Mouse (Mus musculus) small intestine, adult 2 months (tissue): ENCODE data around the gene Cdc34b. TPM values are rescaled to one million over a fixed set of nuclear protein-coding genes. Genes with fewer than 3 reads are reported as not detected.

Experiments used
- H3K27ac ChIP-seq: fragments of 200-500 bp; 2 replicates; pipeline ENCODE4 v1.5.1; 2012; ENCODE audit warnings: low read depth, low read length, control low read depth, inconsistent platforms; ENCODE audit not compliant: insufficient read depth
- H3K27me3 ChIP-seq: fragments of 200-500 bp; 2 replicates; pipeline ENCODE4 v1.6.1; 2012; ENCODE audit warnings: mild to moderate bottlenecking, moderate library complexity, low read length, inconsistent platforms; ENCODE audit not compliant: control insufficient read depth, insufficient read depth
- H3K36me3 ChIP-seq: fragments of 200-500 bp; 2 replicates; pipeline ENCODE4 v1.6.1; 2012; ENCODE audit warnings: mild to moderate bottlenecking, low read length, control low read depth, inconsistent platforms; ENCODE audit not compliant: control insufficient read depth, insufficient read depth
- H3K4me1 ChIP-seq: fragments of 200-500 bp; 2 replicates; pipeline ENCODE4 v1.6.1; 2012; ENCODE audit warnings: low read length, inconsistent platforms, mixed read lengths; ENCODE audit not compliant: control insufficient read depth, insufficient read depth, insufficient read length
- H3K4me3 ChIP-seq: fragments of 200-500 bp; 2 replicates; pipeline ENCODE4 v1.5.1; 2012; ENCODE audit warnings: low read depth, mild to moderate bottlenecking, control low read depth, inconsistent platforms, low read length, moderate library complexity
- CTCF ChIP-seq: fragments of 200-500 bp; IDR thresholded peaks from 2 replicates; pipeline ENCODE4 v1.5.1; 2012; ENCODE audit warnings: low read depth, mild to moderate bottlenecking, control low read depth, inconsistent platforms, low read length, moderate library complexity, mixed read lengths; ENCODE audit not compliant: insufficient replicate concordance, insufficient read length; ENCODE audit errors: extremely low read depth
- POLR2A ChIP-seq: fragments of 200-500 bp; IDR thresholded peaks from 2 replicates; pipeline ENCODE4 v1.6.1; 2012; ENCODE audit warnings: low read depth, mild to moderate bottlenecking, control low read depth, inconsistent platforms, low read length, moderate library complexity
- WGBS: fragments of 180-500 bp; shearing (Covaris S2); methylation state at CpG from one replicate; pipeline ENCODE4 v1.1.7; 2018; 5-methylcytosine and 5-hydroxymethylcytosine counted together
- polyA plus RNA-seq: library from polyadenylated mRNA; depleted of rRNA; stranded (reverse); fragments of >200 nt; gene quantifications from 2 replicates; pipeline ENCODE4 v1.2.3, GENCODE M21; 2012

The Cdc34b gene
- polyA plus RNA-seq, 1 experiment: 0.13 TPM

DNA sequence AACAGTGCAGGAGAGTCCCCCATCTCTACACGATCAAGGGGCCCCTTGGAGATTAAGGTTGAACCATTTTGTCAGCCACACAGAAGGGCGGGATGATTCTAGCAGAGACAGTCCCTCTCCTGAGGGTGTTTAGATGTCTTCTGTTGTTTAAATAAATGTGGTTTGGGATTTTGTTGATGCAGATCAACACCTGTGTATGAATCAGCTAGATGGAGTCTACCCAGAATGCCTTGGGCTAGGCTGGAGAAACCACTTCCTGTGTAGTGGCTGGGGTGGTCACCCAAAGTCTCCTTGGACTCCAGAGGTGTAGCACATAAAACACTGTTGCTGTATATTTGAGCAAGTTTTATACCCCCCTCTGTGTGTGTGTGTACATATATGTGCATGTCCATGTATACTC is 22.4 kb upstream of the Cdc34b start:
- 73% methylated on average over 2 of the region's 2 CpGs for WGBS
- Histone ChIP-seq H3K4me3 (no peak overlapping the region), H3K36me3 (no peaks in the 10 kb centered on the region), H3K27me3 (no peaks in the 10 kb centered on the region), H3K4me1 (peaks cover 9% of the 10 kb centered on the region; the same call in 1 of the 2 replicates), H3K27ac (no peak overlapping the region)
- TF ChIP-seq CTCF (no peak), POLR2A (no peak)

DNA sequence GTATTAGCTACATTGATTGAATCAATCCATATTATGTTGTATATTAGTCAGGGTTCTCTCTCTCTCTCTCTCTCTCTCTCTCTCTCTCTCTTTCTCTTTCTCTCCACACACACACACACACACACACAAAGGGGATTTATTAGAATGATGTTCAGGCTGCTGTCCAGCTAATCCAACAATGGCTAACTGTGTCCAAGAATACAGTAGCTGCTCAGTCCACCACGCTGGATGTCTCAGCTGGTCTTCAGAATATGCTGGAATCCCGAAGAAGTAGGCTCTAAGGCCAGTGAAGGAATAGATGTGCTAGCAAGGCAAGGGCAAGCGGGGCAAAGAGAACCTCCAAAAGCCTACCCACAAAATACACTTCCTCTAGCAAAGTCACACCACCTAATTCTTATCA is 14.3 kb upstream of the Cdc34b start:
- peaks cover 2% of the 10 kb centered on the region; the same call in 1 of the 2 replicates for H3K4me1 ChIP-seq
- 87% methylated on average over 3 of the region's 3 CpGs for WGBS
- no peaks in the 10 kb centered on the region for H3K27me3 ChIP-seq
- no peak overlapping the region for H3K4me3 ChIP-seq
- no peaks in the 10 kb centered on the region for H3K36me3 ChIP-seq
- TF ChIP-seq CTCF (no peak), POLR2A (no peak)
- no peak overlapping the region for H3K27ac ChIP-seq

DNA sequence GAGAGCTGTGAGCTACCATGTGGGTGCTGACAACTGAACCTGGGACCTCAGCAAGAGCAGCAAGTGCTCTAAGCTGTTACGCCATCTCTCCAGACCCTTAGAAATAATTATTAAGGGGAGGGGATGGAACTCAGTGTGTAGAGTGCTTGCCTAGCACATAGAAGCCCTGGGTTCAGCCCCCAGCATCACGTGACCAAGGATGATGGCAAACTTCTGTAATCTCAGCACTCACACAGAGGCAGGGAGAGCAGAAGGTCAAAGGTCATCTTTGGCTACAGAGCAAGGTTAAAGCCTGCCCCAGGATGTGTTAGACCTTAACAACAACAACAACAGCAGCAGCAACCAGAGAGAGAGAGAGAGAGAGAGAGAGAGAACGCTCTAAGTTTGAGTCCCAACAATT is 13.0 kb upstream of the Cdc34b start:
- peaks cover 2% of the 10 kb centered on the region; the same call in 1 of the 2 replicates for H3K4me1 ChIP-seq
- H3K4me3 ChIP-seq: no peak overlapping the region
- no peak for TF ChIP-seq CTCF
- no peak for TF ChIP-seq POLR2A
- H3K27ac ChIP-seq: no peak overlapping the region
- H3K27me3 ChIP-seq: no peaks in the 10 kb centered on the region
- H3K36me3 ChIP-seq: no peaks in the 10 kb centered on the region
- 75% methylated on average over 3 of the region's 3 CpGs for WGBS

DNA sequence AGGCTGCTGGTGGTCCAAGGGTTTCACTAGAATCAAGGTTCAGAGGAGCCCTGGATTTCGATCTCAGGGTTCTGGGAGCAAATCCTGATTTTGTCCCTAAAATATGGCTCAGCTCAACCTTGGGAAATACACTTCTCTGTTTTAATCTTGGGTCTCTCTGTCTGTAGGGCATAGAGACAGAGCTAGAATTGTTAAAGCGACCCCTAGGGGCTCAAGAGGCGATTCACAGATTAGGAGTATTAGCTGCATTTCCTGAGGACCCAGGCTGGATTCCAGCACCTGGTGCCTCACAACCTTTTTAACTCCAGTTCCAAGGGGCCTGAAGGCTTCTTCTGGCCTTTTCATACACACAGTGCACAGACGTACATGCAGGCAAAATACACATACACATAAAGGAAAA is 12.0 kb upstream of the Cdc34b start:
- 50% methylated on average over 4 of the region's 4 CpGs for WGBS

DNA sequence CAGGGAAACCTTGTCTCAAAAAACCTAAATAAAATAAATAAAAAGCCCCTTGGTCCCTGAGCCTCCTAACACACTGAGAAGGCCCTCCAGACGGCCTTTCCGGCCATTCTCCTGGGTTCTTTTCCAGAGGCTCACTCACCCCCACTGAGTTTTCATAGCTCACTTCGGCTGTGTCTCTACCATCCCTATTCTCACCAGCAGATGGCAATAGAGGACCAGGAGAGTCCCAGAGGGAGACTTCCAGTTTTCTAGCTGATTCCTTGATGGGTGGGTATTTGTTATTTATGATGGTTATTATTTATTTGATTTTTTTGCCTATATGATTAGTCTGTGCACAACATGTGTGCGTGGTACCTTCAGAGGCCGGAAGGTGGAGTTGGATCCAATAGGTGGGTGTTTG is 11.3 kb upstream of the Cdc34b start:
- WGBS: 18% methylated on average over 5 of the region's 5 CpGs
- H3K27me3 ChIP-seq: no peaks in the 10 kb centered on the region

More for the DNA sequence above, 12.0 kb upstream of the Cdc34b start:
- Histone ChIP-seq H3K4me3 (no peak overlapping the region), H3K36me3 (no peaks in the 10 kb centered on the region), H3K4me1 (peaks cover 2% of the 10 kb centered on the region; the same call in 1 of the 2 replicates), H3K27ac (no peak overlapping the region), H3K27me3 (no peaks in the 10 kb centered on the region)
- TF ChIP-seq CTCF (no peak), POLR2A (no peak)

DNA sequence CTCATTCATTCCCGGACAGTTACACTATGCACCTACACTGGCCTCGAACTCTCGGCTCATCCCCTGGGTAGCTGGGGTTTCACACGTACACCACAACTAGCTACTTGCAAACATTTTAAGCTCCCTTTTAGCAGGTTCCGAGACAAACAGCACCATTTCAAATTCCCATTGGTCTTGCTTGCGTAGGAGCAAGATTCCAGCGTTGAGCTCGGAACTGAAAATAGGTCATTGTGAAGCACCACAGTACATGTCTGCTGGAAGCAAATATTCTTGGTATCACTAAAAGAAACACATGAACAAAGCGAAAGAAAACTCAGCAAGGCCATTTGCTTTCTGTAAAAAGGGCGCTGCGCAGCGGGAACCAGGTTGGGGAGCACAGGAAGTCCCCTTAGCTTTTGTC is 10.4 kb upstream of the Cdc34b start:
- H3K4me1 ChIP-seq: no peaks in the 10 kb centered on the region; the same call in 1 of the 2 replicates
- WGBS: 92% methylated on average over 12 of the region's 12 CpGs
- H3K36me3 ChIP-seq: no peaks in the 10 kb centered on the region
- no peak overlapping the region for H3K4me3 ChIP-seq
- H3K27me3 ChIP-seq: no peaks in the 10 kb centered on the region
- no peak overlapping the region for H3K27ac ChIP-seq
- TF ChIP-seq CTCF (no peak), POLR2A (no peak)

More for the DNA sequence above, 11.3 kb upstream of the Cdc34b start:
- TF ChIP-seq POLR2A: no peak
- peak; percentile 58; the same call in 1 of the 2 replicates for TF ChIP-seq CTCF
- Histone ChIP-seq H3K4me3 (no peak overlapping the region), H3K27ac (no peak overlapping the region), H3K4me1 (no peaks in the 10 kb centered on the region; the same call in 1 of the 2 replicates), H3K36me3 (no peaks in the 10 kb centered on the region)

DNA sequence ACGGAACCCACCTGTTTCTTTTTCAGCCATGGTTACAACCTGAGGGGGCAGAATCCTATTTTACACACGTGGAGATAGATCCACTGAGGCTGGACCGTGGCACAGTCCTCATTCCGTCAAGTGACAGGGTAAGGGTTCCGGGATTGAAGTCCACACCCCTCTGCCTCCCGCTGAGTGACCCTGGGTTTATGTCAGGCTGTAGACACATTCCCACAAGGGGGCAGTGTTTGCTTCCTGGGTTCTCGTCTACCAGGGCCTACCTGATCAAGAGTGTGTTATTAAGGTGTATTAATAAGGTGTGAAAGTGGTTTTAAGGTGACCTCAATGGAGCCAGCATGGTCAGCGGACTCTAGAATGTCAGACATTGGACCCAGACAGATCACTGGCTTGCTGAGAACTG is 8.8 kb upstream of the Cdc34b start:
- Histone ChIP-seq H3K27ac (peak overlapping the region; percentile 19; the same call in 1 of the 2 replicates), H3K27me3 (no peaks in the 10 kb centered on the region), H3K4me1 (no peaks in the 10 kb centered on the region; the same call in 1 of the 2 replicates), H3K36me3 (no peaks in the 10 kb centered on the region), H3K4me3 (peak overlapping the region; percentile 53)
- 17% methylated on average over 8 of the region's 8 CpGs for WGBS
- TF ChIP-seq CTCF (peak; percentile 75; the same call in 1 of the 2 replicates), POLR2A (no peak)
